Mouse (Mus musculus) forebrain, embryonic 12.5 days (tissue): Measurements from ENCODE around the gene Hist2h2aa2. TPM values are rescaled to one million over a fixed set of nuclear protein-coding genes. Genes with fewer than 3 reads are reported as not detected.
A peak's percentile ranks its signal among the peaks of the same experiment; 100 is the strongest.

Experiments used
- ATAC-seq: fragments of 200-750 bp; cut with Nextera tagmentation; 2 replicates; pipeline ENCODE4 v1.8.0; 2017; ENCODE audit warnings: moderate TSS enrichment; ENCODE audit not compliant: low FRiP score
- H3K27ac ChIP-seq: fragments of 300-500 bp; sonication (generic); 2 replicates; pipeline ENCODE4 v1.5.1; 2016; ENCODE audit warnings: mild to moderate bottlenecking
- H3K27me3 ChIP-seq: fragments of 300-500 bp; sonication (generic); 2 replicates; pipeline ENCODE4 v1.6.1; 2016; ENCODE audit warnings: mild to moderate bottlenecking
- H3K36me3 ChIP-seq: fragments of 300-500 bp; sonication (generic); replicated peaks from 2 replicates; pipeline ENCODE4 v1.6.1; 2016; ENCODE audit warnings: mild to moderate bottlenecking
- H3K4me1 ChIP-seq: fragments of 300-500 bp; sonication (generic); 2 replicates; pipeline ENCODE4 v1.6.1; 2016
- H3K4me2 ChIP-seq: fragments of 300-500 bp; sonication (generic); 2 replicates; pipeline ENCODE4 v1.6.1; 2016; ENCODE audit warnings: mild to moderate bottlenecking, moderate library complexity
- H3K4me3 ChIP-seq: fragments of 300-500 bp; sonication (generic); replicated peaks from 2 replicates; pipeline ENCODE4 v1.5.1; 2016; ENCODE audit warnings: mild to moderate bottlenecking
- H3K9ac ChIP-seq: fragments of 300-500 bp; sonication (generic); 2 replicates; pipeline ENCODE4 v1.6.1; 2016; ENCODE audit warnings: mild to moderate bottlenecking
- H3K9me3 ChIP-seq: fragments of 300-500 bp; sonication (generic); 2 replicates; pipeline ENCODE4 v1.6.1; 2016
- WGBS: fragments of 180-500 bp; shearing (Covaris S2); methylation state at CpG from one replicate; pipeline ENCODE4 v1.1.7; 2016; 5-methylcytosine and 5-hydroxymethylcytosine counted together
- polyA plus RNA-seq: library from polyadenylated mRNA; unstranded; fragments of >200 nt; fragmentation: Nextera tagmentation; extraction: Ambion mirVana; gene quantifications from 2 replicates; pipeline ENCODE4 v1.2.1, GENCODE M21; 2016

Gene Hist2h2aa2
- polyA plus RNA-seq, 1 experiment from 2014 or later: 86.1 TPM

GRCm38 (mm10) chr3:96268051-96268775 is 28.1 kb upstream of the Hist2h2aa2 start, which contains the start of gene Hist2h3b:
Gene Hist2h3b (plus strand): TSS chr3:96268654.
- peak within 1 kb of the TSS; percentile 68 for H3K9ac ChIP-seq
- WGBS: 19% methylated on average over 29 of the region's 30 CpGs
- peaks cover 22% of the 10 kb centered on the region for H3K4me1 ChIP-seq
- ATAC-seq: peak; percentile 73
- peak within 1 kb of the TSS; percentile 78 for H3K4me2 ChIP-seq
- peak within 1 kb of the TSS; percentile 57 for H3K4me3 ChIP-seq
- no peaks in the 10 kb centered on the region for H3K36me3 ChIP-seq
- H3K9me3 ChIP-seq: no peaks in the 10 kb centered on the region
- H3K27me3 ChIP-seq: no peaks in the 10 kb centered on the region
- peak within 1 kb of the TSS; percentile 98 for H3K27ac ChIP-seq

GRCm38 (mm10) chr3:96267541-96267940 is 27.5 kb upstream of the Hist2h2aa2 start:
- ATAC-seq: no peak
- Histone ChIP-seq H3K4me1 (peaks cover 23% of the 10 kb centered on the region), H3K27me3 (no peaks in the 10 kb centered on the region), H3K9ac (no peak overlapping the region), H3K27ac (peak overlapping the region; percentile 94), H3K4me3 (no peak overlapping the region), H3K36me3 (no peaks in the 10 kb centered on the region), H3K4me2 (peak overlapping the region; percentile 51; the same call in 1 of the 2 replicates), H3K9me3 (no peaks in the 10 kb centered on the region)
- WGBS: 80% methylated on average over 4 of the region's 4 CpGs

- no peaks in the 10 kb centered on the region for H3K27me3 ChIP-seq
- no peak overlapping the region for H3K4me3 ChIP-seq
- H3K9me3 ChIP-seq: no peaks in the 10 kb centered on the region
- no peak overlapping the region for H3K27ac ChIP-seq
- H3K4me2 ChIP-seq: no peak overlapping the region
- no peaks in the 10 kb centered on the region for H3K36me3 ChIP-seq
- H3K9ac ChIP-seq: no peak overlapping the region
- WGBS: 92% methylated on average over 8 of the region's 8 CpGs
- no peak for ATAC-seq
- H3K4me1 ChIP-seq: peaks cover 33% of the 10 kb centered on the region
Measured at GRCm38 (mm10) chr3:96266132-96266710, 26.1 kb upstream of the Hist2h2aa2 start.

- Histone ChIP-seq H3K27ac (peak overlapping the region; percentile 99), H3K4me2 (peak overlapping the region; percentile 79), H3K9ac (peak overlapping the region; percentile 85), H3K27me3 (no peaks in the 10 kb centered on the region), H3K36me3 (no peaks in the 10 kb centered on the region), H3K9me3 (no peaks in the 10 kb centered on the region), H3K4me1 (peaks cover 33% of the 10 kb centered on the region), H3K4me3 (peak overlapping the region; percentile 59)
- 74% methylated on average over 7 of the region's 7 CpGs for WGBS
- ATAC-seq: no peak
Measured at GRCm38 (mm10) chr3:96264404-96264949, 24.4 kb upstream of the Hist2h2aa2 start.

- 5% methylated on average over 27 of the region's 27 CpGs for WGBS
- ATAC-seq: peak; percentile 7
- Histone ChIP-seq H3K27me3 (no peaks in the 10 kb centered on the region), H3K4me2 (peak overlapping the region; percentile 79), H3K9ac (peak overlapping the region; percentile 85), H3K9me3 (no peaks in the 10 kb centered on the region), H3K4me3 (peak overlapping the region; percentile 59), H3K4me1 (peaks cover 33% of the 10 kb centered on the region), H3K27ac (peak overlapping the region; percentile 99), H3K36me3 (no peaks in the 10 kb centered on the region)
Measured at GRCm38 (mm10) chr3:96263558-96264403, 23.7 kb upstream of the Hist2h2aa2 start.

- whole genome bisulfite sequencing: under 1% methylated on average over 40 of the region's 40 CpGs
- no peaks in the 10 kb centered on the region for H3K9me3 ChIP-seq
- H3K27me3 ChIP-seq: no peaks in the 10 kb centered on the region
- peak within 1 kb of the TSS; percentile 85 for H3K9ac ChIP-seq
- no peaks in the 10 kb centered on the region for H3K36me3 ChIP-seq
- H3K4me2 ChIP-seq: peak within 1 kb of the TSS; percentile 79
- ATAC-seq: peak; percentile 92
- H3K4me3 ChIP-seq: peak within 1 kb of the TSS; percentile 59
- peaks cover 31% of the 10 kb centered on the region for H3K4me1 ChIP-seq
- peak within 1 kb of the TSS; percentile 99 for H3K27ac ChIP-seq
Measured at GRCm38 (mm10) chr3:96262979-96263550, 23.0 kb upstream of the Hist2h2aa2 start, which contains the start of gene Hist2h4. Gene Hist2h4 (minus strand): TSS chr3:96263311.

GRCm38 (mm10) chr3:96262216-96262875 is 22.3 kb upstream of the Hist2h2aa2 start:
- peak overlapping the region; percentile 79 for H3K4me2 ChIP-seq
- peak overlapping the region; percentile 99 for H3K27ac ChIP-seq
- ATAC-seq: peak; percentile 82
- peaks cover 24% of the 10 kb centered on the region for H3K4me1 ChIP-seq
- no peaks in the 10 kb centered on the region for H3K9me3 ChIP-seq
- peak overlapping the region; percentile 85 for H3K9ac ChIP-seq
- no peaks in the 10 kb centered on the region for H3K36me3 ChIP-seq
- WGBS: under 1% methylated on average over 19 of the region's 19 CpGs
- H3K27me3 ChIP-seq: no peaks in the 10 kb centered on the region
- H3K4me3 ChIP-seq: peak overlapping the region; percentile 59

- Histone ChIP-seq H3K4me1 (peaks cover 24% of the 10 kb centered on the region), H3K9me3 (no peaks in the 10 kb centered on the region), H3K27ac (peak overlapping the region; percentile 99), H3K9ac (peak overlapping the region; percentile 85), H3K4me2 (peak overlapping the region; percentile 79), H3K27me3 (no peaks in the 10 kb centered on the region), H3K4me3 (peak overlapping the region; percentile 59; the same call in 1 of the 2 replicates), H3K36me3 (no peaks in the 10 kb centered on the region)
- ATAC-seq: no peak
- WGBS: 54% methylated on average over 3 of the region's 3 CpGs
Measured at GRCm38 (mm10) chr3:96261623-96262022, 21.5 kb upstream of the Hist2h2aa2 start.

- 90% methylated on average over 5 of the region's 5 CpGs for WGBS
Measured at GRCm38 (mm10) chr3:96260220-96260619, 20.1 kb upstream of the Hist2h2aa2 start.

GRCm38 (mm10) chr3:96257190-96257589 is 17.1 kb upstream of the Hist2h2aa2 start:
- Histone ChIP-seq H3K27ac (no peak overlapping the region), H3K4me1 (peaks cover 7% of the 10 kb centered on the region), H3K36me3 (no peaks in the 10 kb centered on the region), H3K9me3 (no peaks in the 10 kb centered on the region), H3K4me3 (no peak overlapping the region), H3K27me3 (no peaks in the 10 kb centered on the region), H3K9ac (no peak overlapping the region), H3K4me2 (no peak overlapping the region)
- ATAC-seq: no peak
- WGBS: 86% methylated on average over 3 of the region's 3 CpGs

More at GRCm38 (mm10) chr3:96260220-96260619, 20.1 kb upstream of the Hist2h2aa2 start:
- Histone ChIP-seq H3K36me3 (no peaks in the 10 kb centered on the region), H3K27me3 (no peaks in the 10 kb centered on the region), H3K4me2 (no peak overlapping the region), H3K4me3 (no peak overlapping the region), H3K9ac (no peak overlapping the region), H3K27ac (no peak overlapping the region), H3K4me1 (peaks cover 24% of the 10 kb centered on the region), H3K9me3 (no peaks in the 10 kb centered on the region)
- no peak for ATAC-seq

GRCm38 (mm10) chr3:96255926-96256593 is 16.0 kb upstream of the Hist2h2aa2 start:
- 88% methylated on average over 5 of the region's 5 CpGs for WGBS
- Histone ChIP-seq H3K9ac (no peak overlapping the region), H3K27me3 (no peaks in the 10 kb centered on the region), H3K4me1 (no peaks in the 10 kb centered on the region), H3K27ac (no peak overlapping the region), H3K4me2 (no peak overlapping the region), H3K9me3 (no peaks in the 10 kb centered on the region), H3K4me3 (no peak overlapping the region), H3K36me3 (no peaks in the 10 kb centered on the region)
- ATAC-seq: no peak
